Mouse (Mus musculus): ENCODE data around the gene Chchd2.

DNA sequence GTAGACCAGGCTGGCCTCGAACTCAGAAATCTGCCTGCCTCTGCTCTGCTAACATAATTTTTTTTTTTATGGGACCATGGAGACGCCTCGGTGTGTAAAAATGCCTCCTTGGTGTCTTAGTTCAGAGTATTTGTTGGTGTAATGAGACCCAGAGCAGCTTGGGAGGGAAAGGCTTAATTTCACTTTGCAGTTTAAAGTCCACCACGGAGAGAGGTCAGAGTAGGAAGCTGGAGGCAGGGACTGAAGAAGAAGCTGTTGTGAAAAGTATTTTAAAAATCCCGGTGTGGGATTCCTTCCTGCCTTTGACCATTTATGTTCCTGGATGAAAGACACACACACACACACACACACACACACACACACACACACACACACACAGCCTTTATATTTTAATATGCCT lies 38.7 kb upstream of the Chchd2 start:
- TF ChIP-seq POLR2A (IDR thresholded peaks at IDR 0.05; ENCODE audit: insufficient read depth, low read depth, low read length), result no peak
- no peak for TF ChIP-seq CTCF (IDR thresholded peaks at IDR 0.05; ENCODE audit: insufficient read depth, low read depth, low read length)

Measured in olfactory bulb, adult 2 months (tissue).